Mouse (Mus musculus): ENCODE results near the gene Slc25a1.
"Not testable (repeated sequence)": the region's sequence is repeated elsewhere in the genome, so short reads cannot be mapped to it uniquely, and the experiment has no call there.

Gene Slc25a1

GRCm38 (mm10) chr16:17928087-17928580 is at the start of gene Slc25a1:
TSS of gene Slc25a1 (minus strand) at chr16:17928219.
- DNase-seq, result peak; percentile 81

DNA sequence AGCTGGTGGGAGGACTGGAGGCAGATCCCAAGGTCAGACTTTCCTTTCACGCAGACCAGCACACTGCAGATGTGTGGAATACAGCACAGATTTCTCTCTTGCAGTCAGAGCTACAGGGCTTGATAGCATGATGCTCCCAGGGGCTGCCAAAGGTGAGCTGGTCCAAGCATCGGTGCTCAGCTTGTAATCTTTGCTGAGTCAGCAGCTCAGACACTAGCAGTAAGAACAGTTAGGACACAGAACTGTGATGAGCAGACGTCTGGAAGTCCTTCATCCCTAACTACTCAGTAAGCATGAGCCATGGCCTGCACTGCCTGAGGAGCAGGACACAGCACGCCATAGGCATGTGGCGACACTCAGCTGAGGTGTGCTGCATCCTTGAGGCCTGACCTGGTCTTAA is 43.8 kb upstream of the Slc25a1 start:
- no peak for DNase-seq

DNA sequence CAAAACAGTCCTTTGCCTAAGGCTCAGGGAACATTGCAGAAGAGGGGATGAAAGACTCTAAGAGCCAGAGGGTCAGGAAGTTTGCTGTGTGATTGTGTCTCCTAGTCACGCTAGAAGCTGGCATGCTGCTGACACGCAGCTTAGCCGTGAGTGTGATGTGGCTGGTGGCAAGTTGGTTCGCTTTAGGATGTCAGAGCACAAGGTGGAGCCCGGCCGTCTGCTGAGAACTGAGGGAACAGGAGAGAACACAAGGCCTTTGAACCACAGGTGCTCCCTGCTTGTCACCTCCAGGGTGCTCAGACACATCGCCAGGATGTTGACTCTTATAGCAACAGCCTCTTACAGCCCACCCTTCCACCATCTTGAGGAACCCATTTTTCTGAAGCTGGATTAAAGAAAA is 34.1 kb upstream of the Slc25a1 start:
- DNase-seq, result no peak

DNA sequence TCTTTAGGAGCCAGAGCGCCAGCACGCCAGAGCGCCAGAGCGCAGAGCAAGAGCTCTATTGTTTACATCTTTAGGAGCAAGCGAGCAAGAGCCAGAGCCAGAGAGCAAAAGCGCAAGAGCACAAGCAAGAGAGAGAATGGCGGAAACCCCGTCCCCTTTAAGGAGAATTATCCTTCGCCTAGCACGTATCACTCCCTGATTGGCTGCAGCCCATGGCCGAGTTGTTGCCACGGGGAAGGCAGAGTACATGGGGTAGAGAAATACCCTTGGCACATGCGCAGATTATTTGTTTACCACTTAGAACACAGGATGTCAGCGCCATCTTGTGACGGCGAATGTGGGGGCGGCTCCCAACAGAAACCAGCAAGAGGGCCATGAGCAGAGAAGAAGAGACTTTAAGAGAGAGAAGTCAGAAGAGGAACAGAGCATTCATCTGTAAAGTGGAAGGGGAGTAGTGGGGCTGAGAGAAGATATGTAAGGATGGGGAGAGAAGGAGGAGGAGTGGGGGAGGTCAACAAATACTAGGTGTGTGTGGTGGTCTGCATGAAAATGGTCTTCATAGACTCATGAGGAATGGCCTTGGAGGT is 28.1 kb upstream of the Slc25a1 start:
- DNase-seq, result not testable (repeated sequence)

- DNase-seq, result no peak
Observed at GRCm38 (mm10) chr16:17951618-17952017, 23.6 kb upstream of the Slc25a1 start.

- no peak for DNase-seq
Observed at GRCm38 (mm10) chr16:17950068-17950467, 22.0 kb upstream of the Slc25a1 start.

DNA sequence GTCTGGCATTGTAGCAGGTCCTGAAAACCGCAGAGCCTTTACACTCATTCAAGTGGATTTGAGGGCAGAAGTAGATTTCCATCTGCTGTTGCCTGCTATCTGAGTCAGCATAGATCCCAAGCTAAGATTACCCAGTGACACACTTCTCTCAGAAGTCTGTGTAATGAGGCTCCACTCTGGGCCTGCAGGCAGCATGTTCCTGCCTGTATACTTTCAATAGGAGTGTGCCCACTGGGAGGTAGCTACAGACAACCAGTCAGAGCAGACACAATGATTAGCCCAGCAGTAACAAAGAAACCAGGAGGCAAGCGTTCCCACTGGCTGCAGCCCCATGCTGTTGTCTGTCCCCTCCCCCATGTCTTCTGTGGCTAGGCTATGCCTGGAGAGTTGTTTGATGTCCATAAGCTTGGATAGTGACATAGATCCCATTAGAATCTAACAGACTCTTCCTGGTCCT is 21.4 kb upstream of the Slc25a1 start:
- DNase-seq, result no peak

DNA sequence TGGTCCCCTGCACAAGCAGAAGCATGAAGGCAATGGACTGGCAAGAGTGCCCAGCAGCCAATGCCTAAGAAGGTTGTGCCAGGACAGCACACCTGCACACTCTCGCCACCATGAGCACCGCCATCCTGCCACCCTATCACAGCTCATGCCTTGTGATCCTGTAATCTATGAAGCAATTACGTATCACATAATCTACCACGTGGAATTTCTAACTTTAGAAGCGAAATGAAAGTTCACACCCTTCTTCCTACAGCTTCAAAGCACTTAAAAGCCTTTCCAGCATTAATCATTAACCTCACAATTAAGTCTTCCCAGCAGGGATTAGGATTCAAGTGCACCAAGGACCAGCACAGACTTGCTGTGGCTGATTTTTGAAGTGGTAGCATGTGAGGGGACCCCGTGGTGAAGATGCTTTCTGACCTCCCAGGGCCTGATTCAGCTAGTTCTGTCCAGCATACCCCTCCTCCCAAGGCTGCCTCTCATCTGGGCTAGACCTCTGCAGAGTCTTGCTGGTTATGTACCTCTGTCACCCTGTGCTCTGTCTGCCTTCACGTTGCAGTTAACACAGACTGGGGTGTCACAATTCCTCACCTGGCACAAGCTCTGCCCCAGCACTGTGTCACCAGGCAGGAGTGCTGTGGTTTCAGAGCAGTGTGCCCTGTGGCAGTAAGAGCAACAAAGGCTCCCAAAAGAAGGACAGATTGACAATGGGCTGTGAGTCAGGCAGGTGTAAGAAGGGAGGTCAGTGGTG is 17.2 kb upstream of the Slc25a1 start:
- DNase-seq, result no peak

DNA sequence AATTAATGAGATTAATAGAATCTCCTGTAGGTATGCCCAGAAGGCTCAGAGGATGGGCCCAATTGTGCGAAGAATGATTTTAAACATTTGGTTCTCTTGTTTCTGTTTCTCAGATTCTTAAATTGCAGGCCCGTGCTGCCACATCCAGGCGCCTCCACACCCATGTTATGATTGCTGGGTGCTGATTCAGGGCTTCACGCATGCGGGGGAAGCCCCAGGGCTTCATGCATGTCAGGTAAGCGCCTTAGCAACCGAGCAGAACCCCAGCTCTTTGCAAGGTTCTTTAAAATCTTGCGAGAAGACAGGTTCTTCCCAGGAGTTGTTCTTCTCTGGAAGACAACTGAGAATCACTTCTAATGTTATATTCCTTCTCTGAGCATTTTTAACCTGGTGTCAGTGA is 15.4 kb upstream of the Slc25a1 start:
- no peak for DNase-seq

GRCm38 (mm10) chr16:17939255-17939751 is 11.3 kb upstream of the Slc25a1 start:
- DNase-seq, result no peak

DNA sequence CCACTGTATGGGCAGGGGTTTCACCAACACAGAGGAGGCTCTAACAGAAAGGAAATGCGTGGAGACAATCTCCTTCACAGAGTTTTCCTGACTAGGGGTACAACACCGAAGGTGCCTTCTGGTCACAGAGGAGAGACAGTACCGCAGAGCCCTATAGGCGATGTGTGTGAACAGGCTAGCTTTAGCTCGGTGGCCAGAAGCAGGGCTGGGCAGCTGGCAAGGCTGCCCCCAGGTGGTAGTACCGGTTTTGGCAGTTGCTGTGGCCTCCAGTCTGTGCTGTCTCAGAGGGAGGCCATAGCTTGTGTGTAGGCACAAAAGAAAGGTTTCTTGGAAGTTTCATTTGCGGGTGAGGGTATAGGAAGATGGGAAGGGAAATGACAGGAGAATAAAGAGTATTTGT is 10.8 kb upstream of the Slc25a1 start:
- DNase-seq, result peak; percentile 76

DNA sequence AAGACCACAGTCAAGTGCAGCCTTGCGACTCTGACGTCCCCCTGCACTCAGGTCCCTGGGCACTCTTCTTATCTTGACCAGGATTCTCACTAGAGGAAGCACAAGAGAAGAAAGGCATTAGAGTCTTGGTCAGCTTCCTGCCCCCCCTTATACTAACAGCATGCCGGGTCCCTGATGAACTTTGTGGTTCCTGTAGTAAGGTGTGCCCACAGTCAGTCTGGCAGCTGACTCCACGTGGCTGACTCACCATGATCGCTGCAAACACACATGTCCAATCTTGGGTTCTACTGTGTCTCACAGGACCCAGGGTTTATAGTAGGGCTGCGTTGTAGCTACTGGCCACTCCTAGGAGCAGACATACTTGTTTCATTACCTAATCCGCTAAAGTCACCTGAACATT is 10.2 kb upstream of the Slc25a1 start:
- no peak for DNase-seq

DNA sequence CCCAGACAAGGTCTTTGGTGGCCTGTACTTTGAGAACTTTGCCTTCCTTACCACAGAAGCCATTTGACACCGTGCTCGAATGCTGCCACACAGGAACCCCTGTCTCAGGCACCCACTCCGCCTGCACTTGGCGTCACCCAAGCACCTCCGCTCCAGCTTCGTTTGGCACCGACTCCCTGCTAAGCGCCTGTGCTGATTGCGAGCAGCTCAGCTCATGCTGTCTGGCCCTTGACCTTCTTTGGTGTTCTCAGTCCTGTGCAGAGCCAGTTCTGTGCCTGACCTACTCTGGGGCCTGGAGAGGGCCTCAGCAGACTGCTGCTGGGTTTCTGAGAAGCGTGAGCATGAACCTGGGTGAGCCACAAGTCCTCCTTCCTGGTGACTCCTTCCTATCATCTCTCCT is 8.8 kb upstream of the Slc25a1 start:
- DNase-seq, result peak; percentile 28

DNA sequence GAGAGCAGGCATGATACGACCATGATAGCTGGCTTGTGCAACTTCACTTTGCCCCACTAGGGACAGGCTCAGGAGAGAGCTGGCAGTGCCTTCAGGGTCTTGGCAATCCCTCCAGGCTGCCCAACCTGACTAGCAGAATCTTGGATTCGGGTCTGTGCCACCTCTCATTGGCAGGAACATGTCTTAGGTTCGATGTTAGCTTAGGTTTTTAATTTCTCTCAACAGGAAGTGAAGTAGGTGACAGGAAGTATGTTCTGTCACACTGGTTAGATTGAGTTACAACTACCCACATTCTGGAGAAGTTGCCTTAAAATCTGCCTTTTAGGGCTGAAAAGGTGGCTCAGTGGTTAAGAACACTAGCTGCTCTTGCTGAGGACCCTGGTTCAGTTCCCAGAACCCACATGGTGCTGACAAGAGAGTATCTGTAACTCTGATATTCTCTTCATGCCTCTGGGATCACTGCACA is 6.5 kb upstream of the Slc25a1 start:
- no peak for DNase-seq

- DNase-seq, result no peak
Observed at GRCm38 (mm10) chr16:17933594-17934444, 5.8 kb upstream of the Slc25a1 start.

DNA sequence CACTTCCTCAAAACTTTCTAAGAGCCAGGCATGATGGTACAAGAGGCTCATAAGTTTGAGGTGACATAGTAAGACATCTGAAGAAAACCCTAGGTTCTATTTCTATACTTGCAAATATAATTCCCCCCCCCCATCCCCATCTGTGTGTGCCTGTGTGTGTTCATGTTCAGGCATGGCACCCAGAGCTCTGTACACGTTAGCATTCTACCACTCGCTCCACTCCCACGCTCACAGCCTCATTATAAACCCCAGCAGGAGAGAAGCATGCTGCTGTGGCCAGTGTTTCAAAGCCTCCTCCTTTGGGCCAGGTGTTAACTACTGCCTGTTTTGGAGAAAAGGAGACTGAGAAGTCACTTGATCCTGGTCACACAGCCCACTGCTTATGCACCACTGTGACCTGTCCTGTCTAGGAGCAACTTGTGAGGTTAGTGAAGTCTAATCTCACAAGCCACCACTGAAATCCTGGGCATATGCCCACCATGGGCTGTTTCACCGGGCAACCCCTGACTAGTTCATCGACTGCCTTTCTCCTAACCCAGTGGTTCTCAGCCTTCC is 4.0 kb upstream of the Slc25a1 start:
- no peak for DNase-seq

- no peak for DNase-seq
Observed at GRCm38 (mm10) chr16:17929631-17930030, 1.6 kb upstream of the Slc25a1 start.

DNA sequence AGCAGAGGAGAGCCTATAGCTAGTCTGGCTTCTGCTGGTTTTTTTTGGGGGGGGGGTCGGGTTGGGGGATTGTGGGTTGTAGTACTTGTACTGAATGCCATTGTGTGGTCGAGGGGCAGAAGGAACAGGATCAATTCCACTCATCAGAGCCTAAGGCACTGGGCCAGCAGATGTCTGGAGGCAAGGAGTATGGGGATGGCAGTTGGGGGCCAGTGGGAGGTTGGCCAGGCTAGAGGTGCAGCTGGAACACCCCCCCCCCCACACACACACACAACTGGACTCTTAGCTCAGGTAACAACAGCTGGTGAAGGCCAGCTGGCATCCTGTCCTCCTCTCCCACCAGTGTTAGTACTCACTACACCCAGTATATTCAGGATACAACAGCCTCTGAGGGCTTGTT is 1.2 kb upstream of the Slc25a1 start:
- no peak for DNase-seq

DNA sequence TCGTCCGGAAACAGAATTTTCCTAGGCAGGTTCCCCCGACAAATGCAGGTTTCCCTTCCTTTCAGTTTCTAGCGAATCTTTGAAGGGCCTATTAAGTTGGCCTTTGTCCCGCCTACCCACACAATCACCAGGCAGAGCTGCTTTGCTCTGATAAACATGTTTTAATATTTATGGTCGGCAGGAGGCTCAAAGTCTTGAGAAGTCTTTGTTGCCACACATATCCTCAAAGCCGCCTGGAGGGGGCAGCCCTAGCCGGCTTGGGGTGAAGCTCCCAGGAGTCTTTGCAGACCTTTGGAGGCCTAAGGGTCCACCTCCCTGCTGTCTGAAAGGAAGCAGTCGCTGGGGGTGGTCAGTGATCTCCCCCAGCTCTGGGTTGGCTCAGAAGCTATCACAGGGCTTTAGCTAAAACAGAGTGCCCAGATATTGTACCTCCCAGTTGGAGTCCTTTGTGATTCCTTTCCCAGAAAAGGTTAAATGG is 647 bp upstream of the Slc25a1 start:
- peak; percentile 81 for DNase-seq

DNA sequence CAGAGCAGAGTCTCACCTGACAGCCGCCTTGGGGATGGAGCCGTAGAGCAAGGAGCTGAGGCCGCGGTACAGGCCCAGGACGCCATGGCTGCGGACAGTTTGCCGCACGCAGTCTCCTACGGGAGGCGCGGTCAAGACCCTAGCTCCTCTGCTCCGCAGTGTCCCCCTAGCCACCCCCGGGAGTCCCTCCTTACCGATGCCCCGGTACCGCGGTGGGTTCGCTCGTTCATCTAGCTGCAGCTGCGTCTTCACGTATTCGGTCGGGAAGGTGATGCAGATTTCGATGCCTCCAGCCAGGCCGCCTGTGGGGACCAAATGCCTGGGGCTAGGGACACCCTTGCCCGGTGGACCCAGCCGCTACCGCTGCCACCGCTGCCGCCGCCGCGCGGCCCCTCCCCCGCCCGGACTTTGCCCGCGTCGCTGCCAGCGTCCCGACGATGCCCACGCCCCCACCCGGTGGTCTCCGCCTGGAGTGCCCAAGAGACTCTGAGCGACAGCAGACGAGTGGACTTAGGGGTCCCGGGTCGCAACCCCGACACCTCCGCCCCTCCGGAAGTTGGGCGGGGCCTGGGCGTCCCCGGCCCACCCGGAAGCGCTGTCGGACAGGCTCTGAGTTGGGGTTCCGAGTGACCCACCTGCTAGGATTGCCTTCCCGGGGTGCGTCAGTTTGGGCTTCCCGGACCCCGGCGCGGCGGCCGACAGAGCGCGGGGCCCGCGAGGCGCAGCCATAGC is 502 bp downstream of the Slc25a1 start:
- DNase-seq, result peak; percentile 33

DNA sequence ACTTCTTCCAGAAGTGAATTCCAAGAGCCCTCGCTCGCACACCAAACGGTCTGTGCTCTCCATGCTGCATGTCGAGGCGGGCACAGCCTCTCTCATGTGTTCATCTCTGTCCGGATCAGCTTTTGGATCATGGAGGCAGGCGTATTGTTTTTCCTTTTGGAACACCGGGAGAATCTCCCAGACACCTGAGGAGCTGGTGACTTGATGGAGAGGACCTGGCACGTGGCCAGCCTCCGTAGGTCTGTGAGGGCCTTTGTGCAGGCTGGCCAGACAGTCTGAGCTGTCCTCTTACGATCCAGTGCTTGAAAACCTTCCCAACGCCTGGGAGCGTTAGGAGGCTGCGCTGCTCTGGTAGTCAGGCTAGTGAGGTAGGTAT is 5.9 kb downstream of the Slc25a1 start:
- DNase-seq, result no peak

Measured in lung, postnatal 14 days (tissue).